Mouse (Mus musculus): ENCODE measurements around the gene Pced1a. TPM values are rescaled to one million over a fixed set of nuclear protein-coding genes. Genes with fewer than 3 reads are reported as not detected.

The Pced1a gene
- polyA plus RNA-seq, 1 experiment from 2014 or later = 7.5 TPM

GRCm38 (mm10) chr2:130404939-130405338, 19.6 kb downstream of the Pced1a start, which contains the start of the genes Gm28372 and 1700020A23Rik:
TSS of gene Gm28372 (plus strand) at chr2:130405239.
TSS of gene 1700020A23Rik (plus strand) at chr2:130405259.
- H3K4me2 ChIP-seq = no peak within 1 kb of the TSS
- no peak within 1 kb of the TSS for H3K27ac ChIP-seq (ENCODE audit: low read depth, low read length)
- WGBS = 81% methylated on average over 1 of the region's 1 CpGs
- ATAC-seq (ENCODE audit: low FRiP score) = no peak
- no peaks in the 10 kb centered on the region; the same call in 1 of the 2 replicates for H3K4me1 ChIP-seq (ENCODE audit: control insufficient read depth, insufficient read depth, low read length)
- DNase-seq (ENCODE audit: low spot score, missing footprints) = no peak
- no peaks in the 10 kb centered on the region for H3K36me3 ChIP-seq (ENCODE audit: control insufficient read depth, insufficient read depth, low read length)
- no peak within 1 kb of the TSS for H3K9ac ChIP-seq (ENCODE audit: low read length)
- no peaks in the 10 kb centered on the region for H3K27me3 ChIP-seq (ENCODE audit: control insufficient read depth, insufficient read depth, low read length)
- H3K9me3 ChIP-seq (ENCODE audit: control insufficient read depth, low read length) = no peaks in the 10 kb centered on the region
- H3K4me3 ChIP-seq (ENCODE audit: low read depth, low read length) = no peak within 1 kb of the TSS

GRCm38 (mm10) chr2:130401891-130402290, 22.6 kb downstream of the Pced1a start:
- WGBS = 89% methylated on average over 4 of the region's 4 CpGs
- no peak overlapping the region for H3K4me3 ChIP-seq (ENCODE audit: low read depth, low read length)
- H3K9ac ChIP-seq (ENCODE audit: low read length) = no peak overlapping the region
- no peaks in the 10 kb centered on the region for H3K36me3 ChIP-seq (ENCODE audit: control insufficient read depth, insufficient read depth, low read length)
- peaks cover 11% of the 10 kb centered on the region for H3K27me3 ChIP-seq (ENCODE audit: control insufficient read depth, insufficient read depth, low read length)
- no peak overlapping the region for H3K4me2 ChIP-seq
- no peak for ATAC-seq (ENCODE audit: low FRiP score)
- H3K4me1 ChIP-seq (ENCODE audit: control insufficient read depth, insufficient read depth, low read length) = peaks cover 3% of the 10 kb centered on the region
- H3K27ac ChIP-seq (ENCODE audit: low read depth, low read length) = no peak overlapping the region
- no peaks in the 10 kb centered on the region for H3K9me3 ChIP-seq (ENCODE audit: control insufficient read depth, low read length)
- DNase-seq (ENCODE audit: low spot score, missing footprints) = no peak

- Histone ChIP-seq H3K4me3 (ENCODE audit: low read depth, low read length) (no peak overlapping the region), H3K36me3 (ENCODE audit: control insufficient read depth, insufficient read depth, low read length) (no peaks in the 10 kb centered on the region), H3K4me1 (ENCODE audit: control insufficient read depth, insufficient read depth, low read length) (peaks cover 7% of the 10 kb centered on the region), H3K4me2 (no peak overlapping the region), H3K9me3 (ENCODE audit: control insufficient read depth, low read length) (no peaks in the 10 kb centered on the region), H3K9ac (ENCODE audit: low read length) (no peak overlapping the region), H3K27ac (ENCODE audit: low read depth, low read length) (no peak overlapping the region), H3K27me3 (ENCODE audit: control insufficient read depth, insufficient read depth, low read length) (peaks cover 11% of the 10 kb centered on the region)
- DNase-seq (ENCODE audit: low spot score, missing footprints) = no peak
- 100% methylated on average over 1 of the region's 1 CpGs for WGBS
- ATAC-seq (ENCODE audit: low FRiP score) = no peak
Observed at GRCm38 (mm10) chr2:130400046-130400445, 24.5 kb downstream of the Pced1a start.

GRCm38 (mm10) chr2:130398091-130398490, 26.4 kb downstream of the Pced1a start:
- ATAC-seq (ENCODE audit: low FRiP score) (no peak; the same call in 1 of the 2 replicates), DNase-seq (ENCODE audit: low spot score, missing footprints) (no peak)
- Histone ChIP-seq H3K9ac (ENCODE audit: low read length) (no peak overlapping the region; the same call in 1 of the 2 replicates), H3K4me1 (ENCODE audit: control insufficient read depth, insufficient read depth, low read length) (peaks cover 7% of the 10 kb centered on the region), H3K4me3 (ENCODE audit: low read depth, low read length) (peak overlapping the region; percentile 48), H3K27me3 (ENCODE audit: control insufficient read depth, insufficient read depth, low read length) (peaks cover 11% of the 10 kb centered on the region), H3K27ac (ENCODE audit: low read depth, low read length) (no peak overlapping the region), H3K9me3 (ENCODE audit: control insufficient read depth, low read length) (no peaks in the 10 kb centered on the region), H3K36me3 (ENCODE audit: control insufficient read depth, insufficient read depth, low read length) (no peaks in the 10 kb centered on the region), H3K4me2 (peak overlapping the region; percentile 62)
- 10% methylated on average over 14 of the region's 14 CpGs for WGBS

- H3K4me3 ChIP-seq (ENCODE audit: low read depth, low read length) = peak within 1 kb of the TSS; percentile 48
- peak; percentile 90 for ATAC-seq (ENCODE audit: low FRiP score)
- DNase-seq (ENCODE audit: low spot score, missing footprints) = peak; percentile 96
- H3K27me3 ChIP-seq (ENCODE audit: control insufficient read depth, insufficient read depth, low read length) = peaks cover 11% of the 10 kb centered on the region
- peaks cover 7% of the 10 kb centered on the region for H3K4me1 ChIP-seq (ENCODE audit: control insufficient read depth, insufficient read depth, low read length)
- no peak within 1 kb of the TSS for H3K27ac ChIP-seq (ENCODE audit: low read depth, low read length)
- under 1% methylated on average over 44 of the region's 53 CpGs for WGBS
- H3K9ac ChIP-seq (ENCODE audit: low read length) = peak within 1 kb of the TSS; percentile 68
- H3K36me3 ChIP-seq (ENCODE audit: control insufficient read depth, insufficient read depth, low read length) = no peaks in the 10 kb centered on the region
- H3K9me3 ChIP-seq (ENCODE audit: control insufficient read depth, low read length) = no peaks in the 10 kb centered on the region
- H3K4me2 ChIP-seq = peak within 1 kb of the TSS; percentile 62
Observed at GRCm38 (mm10) chr2:130397186-130397985, 27.1 kb downstream of the Pced1a start, which contains the start of gene Cpxm1. TSS of gene Cpxm1 (minus strand) at chr2:130397574.

GRCm38 (mm10) chr2:130395696-130396095, 28.8 kb downstream of the Pced1a start:
- H3K9ac ChIP-seq (ENCODE audit: low read length) = no peak overlapping the region
- no peaks in the 10 kb centered on the region for H3K9me3 ChIP-seq (ENCODE audit: control insufficient read depth, low read length)
- 91% methylated on average over 11 of the region's 11 CpGs for WGBS
- no peaks in the 10 kb centered on the region for H3K36me3 ChIP-seq (ENCODE audit: control insufficient read depth, insufficient read depth, low read length)
- no peak overlapping the region for H3K4me2 ChIP-seq
- H3K27ac ChIP-seq (ENCODE audit: low read depth, low read length) = no peak overlapping the region
- H3K4me3 ChIP-seq (ENCODE audit: low read depth, low read length) = no peak overlapping the region
- peaks cover 11% of the 10 kb centered on the region for H3K27me3 ChIP-seq (ENCODE audit: control insufficient read depth, insufficient read depth, low read length)
- H3K4me1 ChIP-seq (ENCODE audit: control insufficient read depth, insufficient read depth, low read length) = peaks cover 7% of the 10 kb centered on the region
- ATAC-seq (ENCODE audit: low FRiP score) = no peak
- no peak for DNase-seq (ENCODE audit: low spot score, missing footprints)

- no peak for DNase-seq (ENCODE audit: low spot score, missing footprints)
- WGBS = 87% methylated on average over 3 of the region's 3 CpGs
- Histone ChIP-seq H3K4me2 (no peak overlapping the region), H3K4me1 (ENCODE audit: control insufficient read depth, insufficient read depth, low read length) (peaks cover 4% of the 10 kb centered on the region; the same call in 1 of the 2 replicates), H3K9ac (ENCODE audit: low read length) (no peak overlapping the region), H3K27me3 (ENCODE audit: control insufficient read depth, insufficient read depth, low read length) (peaks cover under 1% of the 10 kb centered on the region; the same call in 1 of the 2 replicates), H3K36me3 (ENCODE audit: control insufficient read depth, insufficient read depth, low read length) (no peaks in the 10 kb centered on the region), H3K4me3 (ENCODE audit: low read depth, low read length) (no peak overlapping the region), H3K9me3 (ENCODE audit: control insufficient read depth, low read length) (no peaks in the 10 kb centered on the region), H3K27ac (ENCODE audit: low read depth, low read length) (no peak overlapping the region)
- no peak for ATAC-seq (ENCODE audit: low FRiP score)
Observed at GRCm38 (mm10) chr2:130392836-130393235, 31.7 kb downstream of the Pced1a start.

GRCm38 (mm10) chr2:130390993-130391625, 33.4 kb downstream of the Pced1a start:
- ATAC-seq (ENCODE audit: low FRiP score) = no peak
- no peaks in the 10 kb centered on the region for H3K4me1 ChIP-seq (ENCODE audit: control insufficient read depth, insufficient read depth, low read length)
- peak; percentile 12 for DNase-seq (ENCODE audit: low spot score, missing footprints)
- H3K4me2 ChIP-seq = no peak overlapping the region
- no peak overlapping the region for H3K27ac ChIP-seq (ENCODE audit: low read depth, low read length)
- no peaks in the 10 kb centered on the region for H3K9me3 ChIP-seq (ENCODE audit: control insufficient read depth, low read length)
- no peak overlapping the region for H3K4me3 ChIP-seq (ENCODE audit: low read depth, low read length)
- no peaks in the 10 kb centered on the region for H3K36me3 ChIP-seq (ENCODE audit: control insufficient read depth, insufficient read depth, low read length)
- H3K27me3 ChIP-seq (ENCODE audit: control insufficient read depth, insufficient read depth, low read length) = no peaks in the 10 kb centered on the region
- H3K9ac ChIP-seq (ENCODE audit: low read length) = no peak overlapping the region
- 86% methylated on average over 11 of the region's 11 CpGs for WGBS

GRCm38 (mm10) chr2:130388796-130389195, 35.7 kb downstream of the Pced1a start:
- ATAC-seq (ENCODE audit: low FRiP score) (no peak), DNase-seq (ENCODE audit: low spot score, missing footprints) (peak; percentile 64)
- WGBS = 61% methylated on average over 2 of the region's 2 CpGs
- Histone ChIP-seq H3K4me3 (ENCODE audit: low read depth, low read length) (no peak overlapping the region), H3K9ac (ENCODE audit: low read length) (no peak overlapping the region), H3K27ac (ENCODE audit: low read depth, low read length) (no peak overlapping the region), H3K4me1 (ENCODE audit: control insufficient read depth, insufficient read depth, low read length) (no peaks in the 10 kb centered on the region), H3K9me3 (ENCODE audit: control insufficient read depth, low read length) (no peaks in the 10 kb centered on the region), H3K27me3 (ENCODE audit: control insufficient read depth, insufficient read depth, low read length) (no peaks in the 10 kb centered on the region), H3K36me3 (ENCODE audit: control insufficient read depth, insufficient read depth, low read length) (no peaks in the 10 kb centered on the region), H3K4me2 (no peak overlapping the region)
